Mouse (Mus musculus): ENCODE measurements around the gene Gm4498. TPM values are rescaled to one million over a fixed set of nuclear protein-coding genes. Genes with fewer than 3 reads are reported as not detected.
"Not testable (repeated sequence)": the region's sequence is repeated elsewhere in the genome, so short reads cannot be mapped to it uniquely, and the experiment has no call there.

Gene Gm4498
- not detected for polyA plus RNA-seq (2021)

DNA sequence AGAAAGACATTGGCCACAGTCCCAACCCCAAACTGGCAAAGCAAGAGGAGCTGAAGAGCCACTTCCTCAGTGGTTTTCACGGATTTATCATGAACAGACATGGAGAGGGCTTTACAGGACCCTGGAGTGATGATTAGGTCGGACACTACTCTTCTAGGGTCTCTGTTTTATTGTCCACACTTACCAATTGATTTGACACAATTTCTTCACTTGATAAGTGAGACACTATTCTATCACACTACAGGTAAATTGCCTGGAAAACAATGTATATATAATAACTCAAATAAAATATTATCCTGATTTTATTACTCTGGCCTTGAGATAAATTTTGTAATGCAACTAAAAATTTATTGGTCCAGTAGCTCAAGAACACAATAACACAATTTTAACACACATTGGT is at the start of gene Gm4498:
TSS of gene Gm4498 (minus strand) at position 101 of the 400 bp plus-strand sequence.
- CTCF ChIA-PET; ATAC-seq; H3K27me3 ChIP-seq; DNase-seq (ENCODE audit: low read depth, low spot score); in situ Hi-C loops (cut with MboI; ENCODE audit: low pct_unique_long_range_greater_than_20kb); POLR2A ChIA-PET: not testable (repeated sequence)

DNA sequence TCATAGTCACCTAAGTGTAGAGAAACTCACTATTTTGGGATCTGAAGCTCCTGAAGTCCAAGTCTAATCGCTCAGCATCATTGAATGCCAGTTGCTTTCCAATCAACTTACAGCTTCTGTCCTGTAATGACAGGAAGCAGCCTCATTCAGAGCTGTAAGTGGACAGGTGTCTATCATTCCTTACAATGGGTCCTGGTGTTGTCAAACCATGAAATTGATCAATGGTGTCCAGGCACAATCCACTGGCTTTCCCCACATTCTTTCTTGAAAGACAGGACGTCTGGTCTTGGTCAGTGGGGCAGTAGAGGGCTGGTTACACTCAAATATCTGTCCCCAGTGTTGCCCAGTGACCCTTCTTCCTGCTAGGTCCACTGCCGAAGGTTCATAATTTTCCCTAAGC is 29.1 kb upstream of the Gm4498 start, which contains the start of gene Gm5890:
TSS of gene Gm5890 (minus strand) at position 101 of the 400 bp plus-strand sequence.
- CTCF ChIA-PET; H3K27me3 ChIP-seq; DNase-seq (ENCODE audit: low read depth, low spot score); in situ Hi-C loops (cut with MboI; ENCODE audit: low pct_unique_long_range_greater_than_20kb); POLR2A ChIA-PET; ATAC-seq: not testable (repeated sequence)

DNA sequence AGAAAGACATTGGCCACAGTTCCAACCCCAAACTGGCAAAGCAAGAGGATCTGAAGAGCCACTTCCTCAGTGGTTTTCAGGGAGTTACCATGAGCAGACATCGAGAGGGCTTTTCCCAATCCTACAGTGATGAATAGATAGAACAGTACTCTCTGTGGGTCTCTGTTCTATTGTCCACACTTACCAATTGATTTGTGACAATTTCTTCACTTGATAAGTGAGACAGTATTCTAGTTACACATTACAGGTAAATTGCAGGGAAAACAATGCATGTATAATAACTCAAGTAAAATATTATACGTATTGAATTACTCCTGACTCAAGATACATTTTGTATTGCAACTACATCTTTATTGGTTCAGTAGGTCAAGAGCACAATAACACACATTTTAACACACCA is 28.1 kb downstream of the Gm4498 start, which contains the start of gene Gm6164:
TSS of gene Gm6164 (minus strand) at position 101 of the 400 bp plus-strand sequence.
- H3K27me3 ChIP-seq; DNase-seq (ENCODE audit: low read depth, low spot score); CTCF ChIA-PET; ATAC-seq; in situ Hi-C loops (cut with MboI; ENCODE audit: low pct_unique_long_range_greater_than_20kb); POLR2A ChIA-PET: not testable (repeated sequence)

GRCm38 (mm10) chr7:20193410-20193809 is 40.2 kb downstream of the Gm4498 start, which contains the start of gene Vmn1r95:
Gene Vmn1r95 (plus strand): TSS chr7:20193710.
- POLR2A ChIA-PET; ATAC-seq; in situ Hi-C loops (cut with MboI; ENCODE audit: low pct_unique_long_range_greater_than_20kb); DNase-seq (ENCODE audit: low read depth, low spot score); CTCF ChIA-PET; H3K27me3 ChIP-seq: not testable (repeated sequence)

Other genes starting within 250 kb of the Gm4498 start
- gene Nlrp9b, start 242.4 kb downstream of the Gm4498 start, polyA plus RNA-seq (2021) = not detected
- gene Vmn1r91, start 134.1 kb downstream of the Gm4498 start, polyA plus RNA-seq (2021) = not detected
- not detected for gene Gm16442, start 111.2 kb downstream of the Gm4498 start, polyA plus RNA-seq (2021)
- not detected for gene Vmn1r93, start 94.7 kb downstream of the Gm4498 start, polyA plus RNA-seq (2021)
- not detected for gene Vmn1r94, start 65.5 kb downstream of the Gm4498 start, polyA plus RNA-seq (2021)
- gene Vmn1r95, start 40.1 kb downstream of the Gm4498 start, polyA plus RNA-seq (2021) = not detected
- gene Gm6164, start 28.2 kb downstream of the Gm4498 start, polyA plus RNA-seq (2021) = not detected
- not detected for gene Gm5890, start 29.0 kb upstream of the Gm4498 start, polyA plus RNA-seq (2021)
- gene Gm4133, start 100.2 kb upstream of the Gm4498 start, polyA plus RNA-seq (2021) = not detected
- gene Gm5728, start 141.6 kb upstream of the Gm4498 start, polyA plus RNA-seq (2021) = not detected
- gene Vmn1r100, start 184.1 kb upstream of the Gm4498 start, polyA plus RNA-seq (2021) = not detected
- not detected for gene Vmn1r101, start 208.8 kb upstream of the Gm4498 start, polyA plus RNA-seq (2021)
- gene Gm10670, start 241.1 kb upstream of the Gm4498 start, polyA plus RNA-seq (2021) = not detected

Data from Patski (cell line).